Mouse (Mus musculus) small intestine, adult 2 months (tissue): ENCODE results near the gene Antxr1.

Experiments used
- CTCF ChIP-seq: fragments of 200-500 bp; IDR thresholded peaks from 2 replicates; pipeline ENCODE4 v1.5.1; 2012; ENCODE audit warnings: low read depth, mild to moderate bottlenecking, control low read depth, inconsistent platforms, low read length, moderate library complexity, mixed read lengths; ENCODE audit not compliant: insufficient replicate concordance, insufficient read length; ENCODE audit errors: extremely low read depth
- POLR2A ChIP-seq: fragments of 200-500 bp; IDR thresholded peaks from 2 replicates; pipeline ENCODE4 v1.6.1; 2012; ENCODE audit warnings: low read depth, mild to moderate bottlenecking, control low read depth, inconsistent platforms, low read length, moderate library complexity

- TF ChIP-seq CTCF (no peak), POLR2A (no peak)
Measured at GRCm38 (mm10) chr6:87103314-87103713, 232.3 kb downstream of the Antxr1 start.
